Mouse (Mus musculus): ENCODE results near the gene Nmd3.

DNA sequence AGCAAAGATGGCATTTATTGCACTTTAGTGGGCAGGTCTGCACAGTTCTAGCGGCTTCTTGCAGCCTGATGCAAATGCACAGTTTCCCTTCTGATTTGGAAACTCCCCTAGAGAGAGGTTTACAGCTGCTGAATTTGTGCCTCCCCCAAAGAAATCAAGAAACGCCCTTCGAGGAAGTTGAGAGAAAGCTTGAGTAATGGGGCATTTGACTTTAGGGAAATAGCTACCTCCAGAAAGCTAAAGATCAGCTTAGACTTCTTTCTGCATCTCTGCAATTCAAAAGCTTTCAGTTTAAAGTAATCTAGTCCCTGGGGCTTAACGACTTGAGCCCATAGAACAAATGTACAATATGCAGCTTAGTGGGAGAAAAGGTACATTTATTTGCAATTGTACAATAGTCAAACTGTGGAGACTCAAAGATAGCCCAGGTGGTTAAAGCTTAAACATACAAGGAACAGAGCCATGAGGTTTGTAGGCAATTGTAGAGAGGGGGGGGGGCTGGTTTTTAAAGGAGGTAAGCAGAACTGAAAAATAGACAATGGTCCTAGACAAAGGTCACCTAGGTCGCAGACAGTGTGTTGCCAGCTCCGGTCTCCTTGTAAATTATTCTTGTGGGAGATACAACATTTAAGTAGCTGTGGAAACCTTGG is 21.8 kb upstream of the Nmd3 start:
- TF ChIP-seq CTCF (IDR thresholded peaks at IDR 0.05; ENCODE audit: borderline replicate concordance, insufficient read depth, low read length), result no peak
- TF ChIP-seq POLR2A (IDR thresholded peaks at IDR 0.05; ENCODE audit: low read depth, low read length), result no peak
